29 mouse cellular contexts compared by ENCODE assay signal in the genomic region with DNA sequence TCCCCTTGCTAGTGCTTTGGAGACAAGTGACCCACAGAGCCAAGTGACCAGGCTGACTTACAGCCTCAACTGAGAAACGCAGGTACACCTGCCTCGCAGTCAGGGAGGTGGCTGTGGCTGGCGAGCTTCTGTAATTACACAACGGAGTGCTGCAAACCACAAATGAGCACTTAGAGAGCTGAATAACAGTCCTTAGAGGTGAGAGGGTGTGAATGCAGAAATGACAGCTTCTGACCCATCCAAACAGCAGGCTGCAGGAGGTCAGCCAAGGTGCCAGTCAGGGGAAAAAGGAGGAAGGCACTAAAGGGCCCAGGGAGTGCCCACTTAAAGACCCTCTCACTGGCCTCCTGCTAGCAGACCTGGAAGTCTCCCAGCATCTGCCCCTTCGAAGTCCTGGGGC. TPM values are rescaled to one million over a fixed set of nuclear protein-coding genes. Genes with fewer than 3 reads are reported as not detected.
DNase-seq lines count a peak whose midpoint lies in the region; ATAC-seq and TF ChIP-seq lines count a peak whose summit lies in the region.
"Had no signal": no experiment of that assay in that cellular context is flagged by ENCODE, and none has a peak within 500 bp of the region (broad histone marks: within the 10 kb centered on the region; RNA-seq: fewer than 3 reads in every experiment).

No protein-coding gene starts in this region.

- 34% methylated on average over 5 of the region's 5 CpGs for WGBS in lung, adult 2 months

- TF ChIP-seq CTCF in lung, adult 2 months (IDR thresholded peaks at IDR 0.05; ENCODE audit: insufficient read depth, low read length): no peak

- no peak for TF ChIP-seq POLR2A in lung, adult 2 months (IDR thresholded peaks at IDR 0.05; ENCODE audit: borderline replicate concordance, extremely low read depth, low read depth, low read length)

- no peak for ATAC-seq in megakaryocyte progenitor cell, adult 5-6 weeks (replicated peaks; ENCODE audit: poor library complexity)
- ATAC-seq: forebrain, embryonic 14.5 days; forebrain, embryonic 16.5 days had no signal

- no peaks in the 10 kb centered on the region for H3K4me1 ChIP-seq in lung, adult 2 months (ENCODE audit: control insufficient read depth, insufficient read depth, low read length)
- H3K4me1 ChIP-seq: embryonic facial prominence, embryonic 13.5 days; embryonic facial prominence, embryonic 15.5 days; forebrain, embryonic 10.5 days; forebrain, embryonic 12.5 days had no signal

- H3K4me3 ChIP-seq in lung, adult 2 months (replicated peaks; ENCODE audit: extremely low read depth, low read depth, low read length): no peak overlapping the region
- H3K4me3 ChIP-seq: embryonic facial prominence, embryonic 13.5 days; embryonic facial prominence, embryonic 15.5 days; erythroblast, embryonic 14.5 days; forebrain, embryonic 10.5 days; forebrain, embryonic 12.5 days had no signal

- peak; percentile 13 for DNase-seq in lung, adult 2 months
- no peak for DNase-seq in lung, postnatal 4 days
- DNase-seq in lung, postnatal 25 days (ENCODE audit: low spot score): peak; percentile 56
- DNase-seq in lung, postnatal 36 days: peak; percentile 50
- DNase-seq: adrenal gland, adult 2 months; adrenal gland, postnatal 10 days; adrenal gland, postnatal 25 days; cerebellum, adult 11 months; cerebellum, adult 18-20 months; cerebellum, adult 8-10 months; cerebellum, adult 9-11 months; cerebellum, postnatal 14 days; cerebellum, postnatal 36 days; embryo, embryonic 11 days had no signal

RNA-seq across cellular contexts. Expression of a gene that starts 12.0 kb away (rescaled TPM):
- polyA plus RNA-seq in lung, adult 2 months (2012; rRNA removed): 0.79 and 103 TPM in 2 replicates
- not detected in 2 replicates for total RNA-seq in megakaryocyte progenitor cell, adult 5-6 weeks (2015)
- total RNA-seq in megakaryocyte progenitor cell, adult 5-6 weeks (2017): not detected in 2 replicates
- total RNA-seq: adrenal gland, adult 2 months; adrenal gland, postnatal 10 days; adrenal gland, postnatal 25 days; adrenal gland, postnatal 4 days; common myeloid progenitor, adult 5-6 weeks; MEL had no signal
- polyA plus RNA-seq: adrenal gland, adult 2 months; erythroblast, embryonic 14.5 days; forebrain, embryonic 14.5 days; forebrain, embryonic 16.5 days had no signal

RNA-seq across cellular contexts. Expression of a gene that starts 18.2 kb away (rescaled TPM):
- not detected in 2 replicates for polyA plus RNA-seq in lung, adult 2 months (2012; rRNA removed)
- not detected in 2 replicates for total RNA-seq in megakaryocyte progenitor cell, adult 5-6 weeks (2015)
- total RNA-seq in megakaryocyte progenitor cell, adult 5-6 weeks (2017): not detected in 2 replicates
- total RNA-seq: adrenal gland, adult 2 months; adrenal gland, postnatal 10 days; adrenal gland, postnatal 25 days; adrenal gland, postnatal 4 days; common myeloid progenitor, adult 5-6 weeks; ES-E14; MEL had no signal
- polyA plus RNA-seq: adrenal gland, adult 2 months; C2C12; embryonic facial prominence, embryonic 11.5 days; erythroblast, embryonic 14.5 days; forebrain, embryonic 10.5 days; forebrain, embryonic 12.5 days; forebrain, embryonic 14.5 days; forebrain, embryonic 16.5 days had no signal

RNA-seq across cellular contexts. Expression of a gene that starts 30.6 kb away (rescaled TPM):
- polyA plus RNA-seq in lung, adult 2 months (2012; rRNA removed): 7.3 TPM in 1 of 2 replicates, not detected in the other
- not detected in 2 replicates for total RNA-seq in megakaryocyte progenitor cell, adult 5-6 weeks (2015)
- total RNA-seq in megakaryocyte progenitor cell, adult 5-6 weeks (2017): not detected in 2 replicates
- total RNA-seq: adrenal gland, adult 2 months; adrenal gland, postnatal 10 days; adrenal gland, postnatal 25 days; adrenal gland, postnatal 4 days; common myeloid progenitor, adult 5-6 weeks; MEL had no signal
- polyA plus RNA-seq: adrenal gland, adult 2 months; C2C12; erythroblast, embryonic 14.5 days; forebrain, embryonic 10.5 days; forebrain, embryonic 12.5 days; forebrain, embryonic 14.5 days; forebrain, embryonic 16.5 days had no signal

RNA-seq across cellular contexts. Expression of a gene that starts 44.6 kb away (rescaled TPM):
- polyA plus RNA-seq in lung, adult 2 months (2012; rRNA removed): 1.5 TPM in 1 of 2 replicates, not detected in the other
- not detected in 2 replicates for total RNA-seq in megakaryocyte progenitor cell, adult 5-6 weeks (2015)
- total RNA-seq in megakaryocyte progenitor cell, adult 5-6 weeks (2017): not detected in 2 replicates
- total RNA-seq: adrenal gland, adult 2 months; adrenal gland, postnatal 10 days; adrenal gland, postnatal 25 days; adrenal gland, postnatal 4 days; common myeloid progenitor, adult 5-6 weeks; ES-E14; MEL had no signal
- polyA plus RNA-seq: adrenal gland, adult 2 months; brain, embryonic 14.5 days; C2C12; embryonic facial prominence, embryonic 11.5 days; erythroblast, embryonic 14.5 days; forebrain, embryonic 10.5 days; forebrain, embryonic 12.5 days; forebrain, embryonic 14.5 days; forebrain, embryonic 16.5 days had no signal

Comparison
In these comparisons a context has a peak if more than half of its experiments do, and no peak if none do; other contexts are left out.
1. DNase-seq: peak in lung, adult 2 months (single experiment), lung, postnatal 25 days (single experiment) and lung, postnatal 36 days (single experiment); none in lung, postnatal 4 days (0 of 2).